Mouse (Mus musculus) spleen, postnatal 36 days (tissue): Measurements from ENCODE around the gene Tlcd1.
"Not testable (repeated sequence)": the region's sequence is repeated elsewhere in the genome, so short reads cannot be mapped to it uniquely, and the experiment has no call there.

Experiments used
- DNase-seq, 2 experiments: peaks; one replicate each; pipeline ENCODE4 v3.0.0; 2022; ENCODE audit warnings: low spot score in 2 of 2, mixed read lengths in 1 of 2

Gene Tlcd1

DNA sequence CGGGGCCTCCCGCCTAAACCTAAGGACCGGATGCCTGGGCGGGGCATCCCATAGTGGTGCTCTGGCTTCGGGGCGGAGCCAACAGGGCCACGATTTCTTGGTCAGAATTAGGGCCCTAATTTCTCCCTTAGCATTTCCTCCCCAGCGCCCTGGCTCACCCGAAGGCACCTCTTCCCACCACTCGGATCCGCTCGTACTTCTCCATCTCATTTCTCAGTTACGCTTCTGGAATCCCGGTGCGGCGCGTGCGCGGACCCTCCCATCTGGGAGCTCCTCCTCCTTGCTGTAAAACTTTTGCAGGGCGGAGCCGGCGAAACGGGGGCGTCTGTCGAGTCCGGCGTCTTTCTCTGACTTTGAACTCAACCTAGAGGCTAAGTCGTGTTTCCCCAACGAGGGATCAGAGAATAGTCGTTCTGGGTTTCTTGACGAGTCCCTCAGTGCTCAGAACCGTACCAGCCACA is at the start of gene Tlcd1, which contains the start of gene Nek8:
Gene Tlcd1 (plus strand): TSS at position 310 of the 461 bp plus-strand sequence.
Gene Nek8 (minus strand): TSS at position 274 of the 461 bp plus-strand sequence.
- peak; percentile 92 to 95 for DNase-seq

- DNase-seq = peak; percentile 24 to 43
Measured at GRCm38 (mm10) chr11:78126739-78127138, 49.8 kb upstream of the Tlcd1 start.

DNA sequence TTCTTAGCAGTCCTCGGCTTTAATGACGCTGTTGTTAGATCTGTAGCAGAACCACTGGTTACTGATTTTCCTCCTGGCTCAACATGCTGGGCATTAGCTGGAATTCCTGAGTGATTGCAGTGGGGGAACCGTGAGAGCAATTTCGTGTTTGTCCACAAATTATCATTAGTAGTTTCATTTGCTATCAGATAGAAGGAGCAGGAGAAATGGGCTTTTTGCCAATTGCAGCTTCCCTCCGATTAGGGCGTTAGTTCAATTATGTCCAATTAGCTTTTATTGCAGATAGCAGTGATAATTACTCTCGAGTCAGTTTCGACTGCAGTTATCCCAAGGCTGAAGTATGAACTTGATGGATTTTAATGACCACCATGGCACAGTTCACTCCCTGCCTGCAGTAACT is 47.1 kb upstream of the Tlcd1 start:
- no peak for DNase-seq

- DNase-seq = no peak
Measured at GRCm38 (mm10) chr11:78133915-78134314, 42.6 kb upstream of the Tlcd1 start.

DNA sequence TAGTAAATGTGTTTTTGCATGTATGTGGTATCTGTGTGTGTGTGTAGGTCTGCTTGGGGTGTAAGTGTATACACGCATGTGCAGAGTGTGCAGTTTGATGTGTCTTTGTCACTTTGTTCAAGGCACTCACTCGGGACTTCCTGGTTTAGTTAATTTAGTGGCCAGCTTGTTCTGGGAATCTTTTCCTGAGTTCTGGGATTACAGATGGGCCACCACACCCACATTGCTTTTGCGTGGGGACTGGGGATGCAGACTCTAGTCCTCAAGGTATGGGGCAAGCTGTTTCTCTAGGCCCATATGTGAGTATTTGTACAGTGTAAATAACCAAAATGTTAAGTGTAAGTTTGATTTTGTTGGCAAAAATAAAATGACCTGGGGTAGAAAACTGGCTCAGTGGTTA is 42.2 kb upstream of the Tlcd1 start:
- no peak for DNase-seq

DNA sequence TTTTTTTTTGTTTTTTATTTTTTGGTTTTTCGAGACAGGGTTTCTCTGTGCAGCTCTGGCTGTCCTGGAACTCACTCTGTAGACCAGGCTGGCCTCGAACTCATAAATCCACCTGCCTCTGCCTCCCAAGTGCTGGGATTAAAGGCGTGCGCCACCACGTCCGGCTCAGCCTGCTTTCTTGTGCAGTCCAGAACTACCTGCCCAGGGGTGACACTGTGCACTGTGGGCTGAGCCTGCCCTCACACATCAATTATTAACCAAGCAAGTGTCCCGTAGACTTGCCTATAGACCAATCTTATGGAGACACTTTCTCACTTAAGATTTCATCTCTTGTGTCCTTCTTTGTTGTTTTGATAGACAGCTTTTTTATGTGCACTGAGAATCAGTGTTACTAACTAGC is 41.2 kb upstream of the Tlcd1 start:
- not testable (repeated sequence) for DNase-seq

GRCm38 (mm10) chr11:78136132-78136531 is 40.4 kb upstream of the Tlcd1 start:
- DNase-seq = no peak

DNA sequence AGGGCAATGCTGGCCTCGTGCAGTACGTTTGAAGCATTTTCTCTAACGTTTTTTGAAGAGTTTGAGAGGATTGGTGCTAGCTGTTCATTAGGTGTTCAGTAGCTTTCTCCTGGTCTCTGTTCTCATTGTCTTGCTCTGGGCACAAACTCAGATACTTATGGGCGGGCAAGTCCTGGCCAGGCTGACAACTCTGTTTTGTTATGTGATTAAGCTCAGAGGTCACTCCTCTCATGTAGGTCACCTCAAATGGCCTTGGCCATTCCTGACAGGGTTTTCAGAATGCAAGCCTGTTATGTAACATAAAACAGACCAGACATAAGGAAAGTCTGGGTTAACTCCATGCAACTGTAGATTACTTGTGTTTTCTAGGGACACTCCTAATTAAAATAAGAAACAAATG is 38.9 kb upstream of the Tlcd1 start:
- DNase-seq = no peak

DNA sequence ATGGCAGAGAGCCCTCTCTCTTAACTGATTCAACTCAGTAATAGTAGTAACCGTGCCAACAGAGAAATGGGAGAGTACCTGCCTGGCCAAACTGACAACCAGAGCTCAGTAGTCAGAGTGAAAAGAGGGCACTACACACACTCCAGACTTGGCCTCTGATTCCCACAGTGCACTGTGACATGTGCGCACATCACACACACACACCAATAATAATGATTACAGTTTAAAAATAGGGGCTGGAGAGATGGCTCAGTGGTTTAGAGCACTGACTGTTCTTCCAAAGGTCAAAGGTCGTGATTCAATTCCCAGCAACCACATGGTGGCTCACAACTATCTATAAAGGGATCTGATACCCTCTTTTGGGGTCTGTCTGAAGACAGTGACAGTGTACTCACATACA is 38.5 kb upstream of the Tlcd1 start:
- no peak for DNase-seq

GRCm38 (mm10) chr11:78140665-78141064 is 35.8 kb upstream of the Tlcd1 start:
- no peak for DNase-seq

GRCm38 (mm10) chr11:78143520-78143919 is 33.0 kb upstream of the Tlcd1 start:
- DNase-seq = no peak

GRCm38 (mm10) chr11:78146168-78146567 is 30.3 kb upstream of the Tlcd1 start:
- DNase-seq = no peak

DNA sequence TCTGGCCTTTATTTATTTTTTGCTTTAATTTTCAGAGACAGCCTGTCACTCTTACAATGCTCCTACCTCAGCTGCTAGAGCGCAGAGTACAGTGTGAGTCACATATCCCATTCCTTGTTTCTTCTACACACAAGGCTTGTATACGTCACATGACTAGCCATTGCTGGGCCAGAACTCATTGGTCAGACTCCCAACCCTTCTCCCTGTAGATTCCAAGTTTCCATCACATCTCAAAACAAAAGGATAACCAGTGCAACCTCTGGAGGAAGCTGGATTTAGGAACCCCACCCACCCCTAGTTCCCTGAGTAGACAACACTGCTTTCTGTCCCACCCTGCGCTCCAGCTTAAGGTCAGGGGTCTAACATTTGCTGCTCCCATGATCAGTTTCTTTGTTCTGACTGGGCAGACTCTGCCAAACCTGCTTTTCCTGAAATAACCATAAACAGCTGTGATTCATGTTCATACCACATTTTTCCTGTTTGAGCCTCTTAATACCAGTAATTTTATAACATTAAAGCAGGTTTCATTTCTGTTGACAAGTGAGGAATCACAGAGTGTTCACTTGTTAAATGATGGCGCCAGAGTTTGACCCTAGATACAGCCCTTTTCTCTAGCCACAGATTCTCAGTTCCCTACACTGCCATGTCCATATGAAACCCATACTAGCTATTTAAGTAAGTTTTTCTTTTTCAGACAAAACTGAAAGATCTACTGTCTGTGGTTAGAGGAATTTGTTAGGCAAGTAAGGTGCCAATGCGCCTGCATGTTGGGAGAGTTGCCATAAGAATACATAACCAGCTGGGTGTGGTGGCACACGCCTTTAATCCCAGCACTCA is 29.6 kb upstream of the Tlcd1 start:
- no peak for DNase-seq

- no peak for DNase-seq
Measured at GRCm38 (mm10) chr11:78151161-78151560, 25.4 kb upstream of the Tlcd1 start.

- DNase-seq = no peak
Measured at GRCm38 (mm10) chr11:78152299-78153231, 23.9 kb upstream of the Tlcd1 start.

DNA sequence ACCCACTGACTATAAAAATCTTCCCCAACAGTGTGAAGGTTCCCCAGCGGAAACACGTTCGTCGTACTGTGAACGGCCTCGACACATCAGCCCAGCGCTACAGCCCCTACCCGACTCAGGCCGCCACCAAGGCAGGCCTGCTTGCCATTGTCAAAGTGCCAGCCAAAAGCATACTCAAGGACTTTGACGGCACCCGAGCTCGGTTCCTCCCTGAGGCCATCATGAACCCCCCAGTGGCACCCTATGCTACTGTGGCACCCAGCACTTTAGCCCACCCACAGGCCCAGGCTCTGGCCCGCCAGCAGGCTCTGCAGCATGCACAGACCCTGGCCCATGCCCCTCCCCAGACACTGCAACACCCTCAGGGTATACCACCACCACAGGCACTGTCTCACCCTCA is 22.7 kb upstream of the Tlcd1 start:
- no peak for DNase-seq

- no peak for DNase-seq
Measured at GRCm38 (mm10) chr11:78155674-78156073, 20.8 kb upstream of the Tlcd1 start.

GRCm38 (mm10) chr11:78156156-78156699 is 20.3 kb upstream of the Tlcd1 start:
- no peak for DNase-seq

DNA sequence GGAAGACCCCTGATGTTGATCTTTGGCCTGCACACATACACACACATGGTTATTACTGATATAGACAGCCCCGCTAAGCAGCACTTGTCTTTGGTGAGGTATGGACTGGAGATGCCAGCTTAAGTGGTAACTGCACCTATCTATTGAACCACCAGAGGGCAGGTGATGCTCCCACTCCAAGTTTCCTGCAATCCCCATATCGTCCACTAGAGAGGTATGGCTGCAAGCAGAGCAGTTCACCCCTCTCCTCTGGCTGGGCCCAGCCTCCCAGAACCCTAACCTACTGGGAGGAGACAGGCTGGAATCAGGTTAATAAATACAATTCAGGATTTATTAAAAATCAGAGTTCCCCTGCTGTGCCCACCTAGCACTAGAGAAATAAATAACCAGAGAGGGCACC is 17.4 kb upstream of the Tlcd1 start:
- DNase-seq = peak; percentile 79 to 84

DNA sequence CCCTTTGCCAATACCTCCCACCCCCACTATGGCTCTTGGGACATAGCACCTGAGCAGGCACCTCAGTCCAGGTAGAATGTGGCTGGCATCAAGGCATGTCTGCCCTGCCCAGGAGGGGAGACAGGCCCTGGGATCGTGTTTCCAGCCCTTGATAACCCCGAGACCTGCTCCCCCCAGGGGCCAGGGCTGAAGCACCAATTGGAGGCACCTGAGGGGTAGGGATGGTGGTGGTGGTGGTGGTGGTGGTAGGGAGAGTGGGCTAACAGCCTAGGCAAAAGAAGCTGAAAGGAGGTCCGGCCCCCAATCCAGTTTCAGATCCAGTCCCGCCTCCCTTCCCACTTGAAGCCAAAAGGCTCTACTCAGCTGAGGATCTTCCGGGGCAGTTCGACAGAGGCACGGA is 17.0 kb upstream of the Tlcd1 start:
- no peak for DNase-seq

DNA sequence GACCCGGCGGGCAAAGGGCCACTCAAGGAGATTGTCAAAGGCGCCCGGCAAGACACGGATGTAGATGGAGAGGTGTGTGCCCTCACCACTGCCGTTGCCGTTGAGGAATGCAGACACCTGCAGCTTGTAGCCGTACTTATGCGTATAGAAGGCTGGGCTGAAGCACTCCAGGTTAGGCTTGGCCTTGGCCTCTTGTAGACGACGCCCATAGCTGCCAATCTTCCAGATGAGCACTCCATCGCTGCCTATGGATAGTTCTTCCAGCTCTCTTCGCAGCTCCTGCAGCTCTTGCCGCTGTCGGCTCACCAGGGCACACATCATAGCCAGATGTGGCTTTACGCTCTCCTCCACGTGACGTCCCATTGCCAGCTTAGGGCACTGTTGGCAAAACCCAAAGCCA is 16.3 kb upstream of the Tlcd1 start:
- DNase-seq = no peak

GRCm38 (mm10) chr11:78160675-78161074 is 15.8 kb upstream of the Tlcd1 start:
- no peak for DNase-seq
